Mouse (Mus musculus) heart, adult 8-10 months (tissue): Measurements from ENCODE around the gene Sirt5. TPM values are rescaled to one million over a fixed set of nuclear protein-coding genes. Genes with fewer than 3 reads are reported as not detected.
A peak's percentile ranks its signal among the peaks of the same experiment; 100 is the strongest.

Source experiments
- DNase-seq: peaks from one replicate; pipeline ENCODE4 v3.0.0; 2022; ENCODE audit warnings: low spot score
- total RNA-seq, 4 experiments: library from RNA; stranded (reverse); gene quantifications; 2 replicates each; pipeline ENCODE4 v1.2.4; 2022

The Sirt5 gene
- total RNA-seq: 10 to 100 TPM; 57.4 to 64.4 (median 63.0) TPM

GRCm38 (mm10) chr13:43364985-43365824 is at the start of gene Sirt5:
Gene Sirt5, plus strand, starts transcription at chr13:43365496.
- peak; percentile 86 for DNase-seq

DNA sequence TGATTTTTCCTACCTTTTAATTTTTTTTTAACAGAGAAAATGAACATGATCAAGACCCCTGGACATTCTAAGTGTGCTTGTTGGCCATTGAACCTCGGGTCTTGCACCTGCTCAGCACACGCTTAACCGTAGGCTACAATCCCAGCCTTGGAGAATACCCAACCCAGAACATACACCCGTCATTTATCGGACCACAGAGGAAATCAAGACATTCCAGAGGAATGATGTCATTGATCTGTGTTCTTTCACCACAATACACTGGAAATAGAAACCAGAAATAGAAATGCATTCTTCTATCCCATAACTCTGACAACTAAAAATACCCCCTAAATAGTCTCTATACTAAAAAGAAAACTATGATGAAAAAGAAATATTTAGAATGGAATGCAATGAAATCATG is 47.9 kb upstream of the Sirt5 start:
- DNase-seq: peak; percentile 42

- no peak for DNase-seq
Measured at GRCm38 (mm10) chr13:43319396-43319795, 45.9 kb upstream of the Sirt5 start.

DNA sequence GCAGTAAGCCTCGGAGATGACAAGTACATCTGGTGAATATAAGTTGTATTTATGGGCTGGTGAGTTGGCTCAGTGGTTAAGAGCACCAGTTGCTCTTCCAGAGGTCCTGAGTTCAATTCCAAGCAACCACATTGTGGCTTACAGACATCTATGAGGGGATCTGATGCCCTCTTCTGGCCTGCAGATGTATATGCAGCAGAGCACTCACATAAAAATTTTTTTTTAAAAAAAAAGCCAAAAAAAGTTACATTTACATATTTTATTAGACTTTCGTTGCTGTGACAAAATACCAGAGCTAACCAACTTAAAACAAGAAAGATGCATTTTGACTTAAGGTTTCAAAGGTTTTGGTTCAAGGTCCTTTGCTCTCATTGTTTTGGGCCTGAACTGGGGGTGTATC is 43.8 kb upstream of the Sirt5 start:
- DNase-seq: no peak

DNA sequence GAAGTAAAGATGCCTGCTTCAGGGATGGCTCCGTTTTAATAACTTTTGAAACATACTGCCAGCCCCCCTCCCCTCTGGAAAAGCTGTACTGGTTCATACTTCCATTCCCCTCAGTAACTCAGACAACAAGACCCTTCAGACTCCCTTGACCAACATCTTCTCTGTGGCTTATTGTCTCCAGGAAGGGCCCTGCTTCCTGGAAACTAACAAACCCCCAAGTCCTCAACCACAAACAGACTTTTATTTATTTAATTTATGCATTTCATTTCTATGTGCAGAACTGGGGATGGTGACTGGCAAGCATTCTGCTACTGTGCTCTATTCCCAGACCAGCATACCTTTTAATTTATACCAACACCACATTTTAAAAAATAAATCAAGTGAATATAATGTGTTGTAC is 39.9 kb upstream of the Sirt5 start:
- no peak for DNase-seq

- no peak for DNase-seq
Measured at GRCm38 (mm10) chr13:43331721-43332444, 33.4 kb upstream of the Sirt5 start.

- no peak for DNase-seq
Measured at GRCm38 (mm10) chr13:43332591-43332990, 32.7 kb upstream of the Sirt5 start.

- no peak for DNase-seq
Measured at GRCm38 (mm10) chr13:43336425-43337221, 28.7 kb upstream of the Sirt5 start.

- DNase-seq: no peak
Measured at GRCm38 (mm10) chr13:43338001-43338400, 27.3 kb upstream of the Sirt5 start.

- no peak for DNase-seq
Measured at GRCm38 (mm10) chr13:43338632-43339031, 26.7 kb upstream of the Sirt5 start.

DNA sequence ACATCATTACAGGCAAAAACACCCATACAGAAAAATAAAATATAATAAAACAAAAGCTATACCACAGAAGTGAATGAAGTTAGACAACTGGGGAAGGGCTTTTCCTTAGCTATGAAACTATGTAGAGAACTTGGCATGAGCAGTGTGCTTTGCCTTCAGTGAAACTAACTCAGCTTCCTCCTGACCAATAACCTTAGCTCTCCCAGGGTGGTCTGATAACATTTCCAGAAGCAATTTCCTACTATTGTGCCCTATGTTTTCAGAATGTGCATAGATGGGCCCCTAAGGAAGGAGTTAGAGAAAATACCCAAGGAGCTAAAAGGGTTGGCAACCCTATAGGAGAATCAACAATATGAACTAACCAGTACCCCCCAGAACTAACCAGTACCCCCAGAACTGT is 18.5 kb upstream of the Sirt5 start:
- DNase-seq: no peak

DNA sequence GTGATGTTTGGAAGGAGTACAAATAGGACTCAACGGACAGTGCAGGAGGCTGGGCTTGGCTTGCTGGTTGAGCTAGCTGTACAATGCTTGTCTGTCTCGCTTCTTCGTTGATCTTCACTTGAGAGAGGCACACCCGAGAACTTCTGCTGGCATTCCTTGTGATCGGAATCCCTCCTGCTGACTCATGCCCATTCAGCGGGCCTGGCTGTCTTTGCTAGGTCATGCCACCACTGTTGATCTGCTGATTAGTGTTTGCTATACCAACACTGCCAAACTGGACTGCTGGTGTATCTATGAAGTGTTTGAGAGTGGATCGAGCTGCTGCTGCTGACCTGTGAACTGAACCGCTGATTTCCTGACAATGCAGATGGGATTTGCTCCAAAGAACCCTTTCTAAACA is 15.9 kb upstream of the Sirt5 start:
- no peak for DNase-seq

DNA sequence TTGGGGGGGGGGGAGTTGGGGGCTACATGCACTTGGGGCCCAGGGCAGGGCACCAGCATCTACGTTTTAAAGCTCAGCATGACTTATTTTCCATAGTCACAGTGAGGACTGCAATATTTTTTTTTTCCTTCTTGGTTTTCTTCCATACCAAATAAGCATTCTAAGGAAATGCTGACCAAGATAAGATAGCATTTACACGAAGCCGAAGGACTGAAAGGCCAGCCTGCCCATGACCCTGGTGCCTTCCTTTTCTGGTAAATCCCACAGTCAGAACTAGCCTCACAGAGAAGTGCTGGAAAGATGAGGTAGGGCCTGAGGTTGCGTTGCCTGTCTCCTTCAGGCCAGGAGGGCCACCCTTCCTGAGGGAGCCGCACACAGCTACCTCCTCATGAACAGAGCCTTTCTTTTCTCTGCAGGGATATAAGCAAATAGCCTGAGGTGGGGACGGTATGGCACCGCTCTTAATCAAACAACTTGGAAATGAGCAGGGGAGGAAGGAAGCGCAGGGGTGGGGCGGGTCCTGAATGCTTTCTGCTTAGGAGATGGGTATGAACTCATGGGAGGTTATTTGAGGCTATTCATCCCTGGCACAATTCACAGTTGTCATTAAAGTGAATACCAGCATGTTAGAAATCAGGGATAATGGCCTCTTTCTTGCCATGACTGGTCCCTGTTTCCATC is 14.7 kb upstream of the Sirt5 start:
- DNase-seq: no peak

- DNase-seq: no peak
Measured at GRCm38 (mm10) chr13:43353356-43353755, 11.9 kb upstream of the Sirt5 start.

DNA sequence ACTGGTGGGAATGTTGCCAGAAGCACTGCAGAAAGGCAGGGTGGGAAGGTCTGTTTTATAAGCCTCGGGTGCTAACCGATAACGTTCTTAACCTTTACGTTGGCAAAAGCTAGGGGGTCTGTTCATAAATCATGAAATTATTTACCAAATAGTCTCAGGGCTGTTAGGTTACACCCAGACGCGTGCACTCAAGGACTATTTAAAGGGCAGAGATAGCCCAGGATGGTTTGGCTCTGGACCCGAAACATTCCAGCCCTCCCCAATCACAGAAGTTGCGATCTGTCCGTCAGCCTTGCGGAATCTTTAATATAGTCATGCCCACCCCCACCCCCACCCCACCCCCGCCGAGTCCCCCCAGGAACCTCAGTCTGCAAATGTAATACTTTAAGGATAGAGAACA is 10.9 kb upstream of the Sirt5 start:
- no peak for DNase-seq

DNA sequence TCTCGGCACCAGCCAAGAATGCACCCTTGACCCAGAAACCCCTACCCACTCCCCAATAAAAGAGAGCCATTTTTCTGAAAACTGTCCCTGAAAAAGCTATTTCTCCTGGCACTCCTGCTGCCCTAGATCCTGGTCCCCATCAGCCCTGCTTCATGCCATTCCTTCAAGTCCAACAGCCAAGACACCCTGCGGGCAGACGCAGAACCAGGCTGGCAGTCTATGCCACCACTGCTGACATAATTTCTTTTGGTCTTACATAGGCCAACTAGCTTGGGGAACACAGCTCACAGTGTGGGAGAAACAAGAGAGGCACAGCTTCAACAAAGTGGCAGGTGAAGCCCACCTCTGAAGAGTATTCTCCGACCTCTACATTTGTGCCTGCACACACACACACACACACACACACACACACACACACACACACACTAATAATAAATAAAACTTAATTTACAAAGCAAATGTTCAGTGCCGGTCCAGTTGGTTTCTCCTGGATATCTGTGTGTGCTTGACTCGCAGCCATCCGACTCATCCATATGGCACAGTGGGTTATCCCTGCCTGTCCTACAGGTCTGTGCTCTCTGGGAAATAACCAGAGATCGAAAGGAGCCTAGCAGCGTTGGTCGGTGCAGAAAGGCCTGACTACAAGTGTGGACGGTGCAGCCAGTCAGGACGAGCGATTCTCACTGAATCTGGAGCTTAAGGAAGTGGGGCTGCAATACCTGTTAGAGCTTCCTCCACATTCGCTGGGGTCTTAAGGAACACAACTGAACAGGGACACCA is 8.8 kb upstream of the Sirt5 start:
- no peak for DNase-seq

GRCm38 (mm10) chr13:43360534-43360933 is 4.8 kb upstream of the Sirt5 start:
- DNase-seq: no peak

DNA sequence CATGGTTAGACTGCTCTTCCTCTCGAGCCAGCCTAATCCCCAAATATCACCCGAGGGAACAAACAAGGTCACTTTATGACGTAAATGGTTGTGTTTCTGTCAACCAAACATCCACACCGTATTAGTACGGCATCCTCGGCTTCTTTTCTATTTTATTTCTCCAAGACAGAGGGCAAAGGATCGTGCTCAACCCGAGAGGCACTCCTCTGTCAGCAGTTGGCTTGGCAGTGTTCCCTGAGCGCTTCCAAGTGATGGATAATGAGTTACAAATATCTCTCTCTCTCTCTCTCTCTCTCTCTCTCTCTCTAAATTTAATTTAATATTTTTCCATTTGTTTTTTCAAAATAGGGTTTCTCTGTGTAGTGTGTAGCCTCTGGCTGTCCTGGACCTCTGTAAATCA is 2.9 kb upstream of the Sirt5 start:
- no peak for DNase-seq

DNA sequence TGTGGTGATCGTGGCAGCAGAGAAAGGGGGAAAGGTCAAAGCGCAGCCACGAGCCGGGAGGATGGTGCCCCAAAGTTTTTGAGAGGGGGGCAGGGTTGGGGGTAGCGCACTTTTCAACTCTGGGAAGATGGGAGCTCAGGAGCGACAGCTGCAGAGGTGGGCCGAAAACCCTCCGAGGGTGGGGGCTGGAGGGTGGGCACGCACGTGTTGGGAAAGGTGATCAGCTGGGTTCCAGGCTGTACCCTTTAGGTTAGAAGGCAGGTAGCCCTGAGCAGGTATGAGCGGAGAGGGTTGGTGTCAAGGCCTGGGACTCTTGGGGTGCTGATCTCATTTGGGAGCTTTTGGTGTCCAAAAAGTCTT is 509 bp downstream of the Sirt5 start:
- DNase-seq: no peak

DNA sequence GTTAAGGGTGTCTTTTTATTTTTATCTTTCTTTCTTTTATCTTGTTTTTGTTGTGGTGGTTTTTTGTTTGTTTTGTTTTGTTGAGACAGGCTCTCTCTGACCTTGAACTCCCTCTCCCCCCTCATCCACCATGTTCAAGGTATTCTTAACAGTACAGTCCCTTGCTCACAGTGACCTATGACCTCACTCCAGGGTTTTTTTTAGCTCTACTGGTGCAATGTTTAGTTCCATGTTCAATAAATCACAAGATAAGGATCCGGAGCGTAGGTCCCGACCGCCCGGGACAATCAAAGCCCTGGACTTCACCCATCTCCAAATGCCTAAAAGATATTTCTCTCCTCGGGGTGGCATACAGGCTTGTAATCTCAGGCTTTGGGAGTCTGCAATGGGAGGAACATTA is 4.8 kb downstream of the Sirt5 start:
- DNase-seq: no peak

GRCm38 (mm10) chr13:43372892-43373291 is 7.6 kb downstream of the Sirt5 start:
- DNase-seq: no peak
